Mouse (Mus musculus): ENCODE data around the gene Ldb2. TPM values are rescaled to one million over a fixed set of nuclear protein-coding genes. Genes with fewer than 3 reads are reported as not detected.
A peak's percentile ranks its signal among the peaks of the same experiment; 100 is the strongest.

Gene Ldb2
- total RNA-seq, 2 experiments from 2014 or later, result 6.4 to 10.7 TPM

DNA sequence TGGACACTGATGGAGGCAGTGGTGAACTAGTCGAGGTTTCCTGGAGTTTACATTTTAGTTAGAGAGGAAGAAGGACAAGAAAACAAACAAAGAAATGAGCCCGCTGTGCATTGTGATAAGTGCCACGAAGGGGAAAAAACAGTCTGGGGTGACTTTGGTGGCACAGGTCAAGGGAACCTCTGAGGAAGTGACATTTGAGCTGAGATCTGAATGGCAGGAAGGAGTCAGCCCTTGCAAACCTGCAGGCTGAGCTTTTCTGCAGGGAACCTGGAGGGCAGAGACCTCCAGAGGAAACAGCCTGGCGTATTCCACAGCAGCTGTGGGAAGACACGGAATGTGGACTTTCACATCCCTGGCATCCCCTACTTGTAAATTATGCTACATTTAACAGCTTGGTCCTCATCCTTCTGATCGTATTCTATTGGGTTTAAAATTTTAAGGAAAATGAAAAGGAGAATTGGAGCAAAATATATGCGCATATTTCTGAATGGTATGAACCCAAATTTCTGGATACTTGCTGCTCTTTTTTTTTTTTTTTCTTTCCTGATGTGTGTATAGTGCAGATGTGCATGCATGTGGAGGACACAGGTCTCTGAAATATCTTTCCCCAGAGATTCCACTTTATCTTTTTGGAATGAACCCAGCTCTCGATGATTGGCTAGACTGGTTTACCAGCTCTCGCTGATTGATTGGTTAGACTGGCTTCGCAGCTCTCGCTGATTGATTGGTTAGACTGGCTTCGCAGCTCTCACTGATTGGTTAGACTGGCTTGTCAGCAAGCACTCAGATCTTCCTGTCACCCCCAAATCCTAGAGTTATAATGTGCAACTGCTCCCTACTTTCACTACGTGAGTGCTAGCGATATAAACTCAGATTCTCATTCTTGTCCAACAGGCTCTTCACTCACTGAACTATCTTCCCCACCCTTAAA is 72.7 kb downstream of the Ldb2 start:
- no peak for DNase-seq (ENCODE audit: low spot score)
- intact Hi-C loops (cut with DNase I), result loop anchor here (2.0 to 5.0 kb wide), 2 partner anchors 18 to 70 kb away; partner anchors contain the start of gene Ldb2

- no peak for DNase-seq (ENCODE audit: low spot score)
- intact Hi-C loops (cut with DNase I), result loop anchor here (5.0 kb wide), 1 partner anchor 72 kb away; the partner anchor contains the start of gene Ldb2
These were observed 74.0 kb downstream of the Ldb2 start for GRCm38 (mm10) chr5:44725501-44725900.

GRCm38 (mm10) chr5:44719872-44720271 is 79.6 kb downstream of the Ldb2 start:
- intact Hi-C loops (cut with DNase I), result no loop called here
- no peak for DNase-seq (ENCODE audit: low spot score)

GRCm38 (mm10) chr5:44714508-44714907 is 85.0 kb downstream of the Ldb2 start:
- intact Hi-C loops (cut with DNase I), result no loop called here
- no peak for DNase-seq (ENCODE audit: low spot score)

- intact Hi-C loops (cut with DNase I), result no loop called here
- no peak for DNase-seq (ENCODE audit: low spot score)
These were observed 86.2 kb downstream of the Ldb2 start for GRCm38 (mm10) chr5:44713181-44713789.

- intact Hi-C loops (cut with DNase I), result no loop called here
- DNase-seq (ENCODE audit: low spot score), result no peak
These were observed 88.3 kb downstream of the Ldb2 start for GRCm38 (mm10) chr5:44711211-44711610.

GRCm38 (mm10) chr5:44710132-44710871 is 89.2 kb downstream of the Ldb2 start:
- intact Hi-C loops (cut with DNase I), result no loop called here
- no peak for DNase-seq (ENCODE audit: low spot score)

DNA sequence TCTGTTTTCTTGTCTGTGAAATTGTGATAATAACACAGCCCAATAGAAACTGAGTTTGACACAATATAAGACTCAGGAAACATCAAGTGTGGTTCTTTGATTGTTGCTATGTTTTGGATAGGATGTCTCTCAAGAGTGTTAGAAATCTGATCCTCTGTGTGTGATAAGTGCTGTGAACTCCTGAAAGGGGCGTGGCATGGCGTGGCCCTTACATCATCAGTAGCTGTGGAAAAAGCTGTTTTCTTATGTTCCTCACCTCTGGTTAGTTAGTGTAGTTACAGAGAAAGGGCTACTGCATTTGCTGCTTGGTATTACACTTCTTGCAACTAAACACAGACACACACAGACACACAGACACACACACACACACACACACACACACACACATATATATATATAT is 90.2 kb downstream of the Ldb2 start:
- no peak for DNase-seq (ENCODE audit: low spot score)
- intact Hi-C loops (cut with DNase I), result loop anchor here (2.0 to 5.0 kb wide), 3 partner anchors 18 to 217 kb away; no protein-coding TSS in a partner anchor

GRCm38 (mm10) chr5:44707946-44708345 is 91.5 kb downstream of the Ldb2 start:
- no peak for DNase-seq (ENCODE audit: low spot score)
- intact Hi-C loops (cut with DNase I), result loop anchor here (1.0 to 5.0 kb wide), 5 partner anchors 19 to 570 kb away; no protein-coding TSS in a partner anchor

- peak; percentile 18 for DNase-seq (ENCODE audit: low spot score)
- intact Hi-C loops (cut with DNase I), result loop anchor here (1.0 to 5.0 kb wide), 4 partner anchors 58 to 571 kb away; no protein-coding TSS in a partner anchor
These were observed 92.3 kb downstream of the Ldb2 start for GRCm38 (mm10) chr5:44706997-44707698.

- intact Hi-C loops (cut with DNase I), result no loop called here
These were observed 101.5 kb downstream of the Ldb2 start for GRCm38 (mm10) chr5:44697993-44698392.

GRCm38 (mm10) chr5:44696548-44696947 is 102.9 kb downstream of the Ldb2 start:
- no peak for DNase-seq (ENCODE audit: low spot score)

More at GRCm38 (mm10) chr5:44697993-44698392, 101.5 kb downstream of the Ldb2 start:
- DNase-seq (ENCODE audit: low spot score), result no peak

DNA sequence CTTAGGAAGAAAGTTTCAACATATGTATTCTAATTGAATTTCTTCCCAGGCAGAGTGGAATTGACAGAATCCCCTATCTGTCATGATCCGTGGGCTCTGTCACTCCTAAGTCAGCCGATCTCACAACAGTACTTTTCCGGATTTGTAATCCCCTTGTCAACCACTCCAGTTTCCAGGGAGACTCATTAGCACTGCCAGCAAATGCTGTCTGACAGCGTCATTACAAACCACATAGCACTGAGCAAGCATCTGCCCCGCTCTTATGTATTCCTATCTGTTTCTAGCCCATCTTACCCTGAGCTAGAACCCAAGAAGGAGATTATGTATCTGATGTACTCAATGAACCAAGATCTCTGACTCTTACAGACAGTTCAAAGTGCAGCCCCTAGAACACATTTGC is 105.8 kb downstream of the Ldb2 start:
- intact Hi-C loops (cut with DNase I), result no loop called here
- no peak for DNase-seq (ENCODE audit: low spot score)

More at GRCm38 (mm10) chr5:44696548-44696947, 102.9 kb downstream of the Ldb2 start:
- intact Hi-C loops (cut with DNase I), result no loop called here

DNA sequence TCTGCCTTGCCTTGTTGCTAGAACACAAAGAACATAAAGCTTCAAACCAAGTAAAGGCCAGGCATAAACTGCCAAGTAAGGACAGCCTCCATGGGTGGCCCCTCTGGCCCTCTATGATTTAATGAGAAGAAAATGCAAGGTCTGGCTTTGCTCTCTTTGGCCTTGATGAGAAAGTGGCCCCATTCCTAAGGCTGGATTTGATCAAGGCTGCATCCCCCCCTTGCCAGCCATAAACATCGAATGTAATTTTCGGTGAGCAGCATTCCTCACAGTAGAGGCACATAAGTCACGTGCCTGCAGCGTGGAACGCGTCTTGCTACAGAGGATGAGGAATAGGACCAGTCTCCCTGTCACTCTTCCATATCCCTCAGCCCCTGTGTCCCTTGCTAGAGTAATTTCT is 113.1 kb downstream of the Ldb2 start:
- intact Hi-C loops (cut with DNase I), result no loop called here

DNA sequence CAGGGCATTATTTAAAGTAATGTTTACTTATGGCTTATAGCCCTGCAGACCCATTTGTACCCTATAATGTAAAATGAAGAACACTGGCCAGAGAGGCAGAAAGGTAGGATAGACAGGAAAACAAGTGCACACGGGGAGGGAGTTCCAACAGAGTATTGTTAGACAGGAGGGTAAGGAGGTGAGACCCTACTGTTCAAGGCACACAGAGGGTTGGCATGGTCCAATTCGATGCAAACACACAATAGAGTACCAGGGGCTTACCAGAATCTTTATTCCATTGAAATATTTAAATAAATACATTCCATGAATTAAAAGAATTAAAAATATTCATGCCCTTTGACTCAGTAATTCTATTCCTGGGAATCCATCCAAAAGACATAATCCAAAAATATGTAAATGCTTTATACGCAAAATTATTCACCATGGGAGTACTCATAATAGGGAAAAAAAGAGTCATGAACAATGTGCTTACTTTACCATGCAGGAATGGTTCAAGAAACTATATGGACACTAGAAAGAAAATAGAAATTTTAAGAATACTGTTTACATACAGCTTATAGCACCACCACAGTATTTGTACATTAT is 118.3 kb downstream of the Ldb2 start:
- intact Hi-C loops (cut with DNase I), result no loop called here
- no peak for DNase-seq (ENCODE audit: low spot score)

More for the DNA sequence above, 113.1 kb downstream of the Ldb2 start:
- DNase-seq (ENCODE audit: low spot score), result no peak

DNA sequence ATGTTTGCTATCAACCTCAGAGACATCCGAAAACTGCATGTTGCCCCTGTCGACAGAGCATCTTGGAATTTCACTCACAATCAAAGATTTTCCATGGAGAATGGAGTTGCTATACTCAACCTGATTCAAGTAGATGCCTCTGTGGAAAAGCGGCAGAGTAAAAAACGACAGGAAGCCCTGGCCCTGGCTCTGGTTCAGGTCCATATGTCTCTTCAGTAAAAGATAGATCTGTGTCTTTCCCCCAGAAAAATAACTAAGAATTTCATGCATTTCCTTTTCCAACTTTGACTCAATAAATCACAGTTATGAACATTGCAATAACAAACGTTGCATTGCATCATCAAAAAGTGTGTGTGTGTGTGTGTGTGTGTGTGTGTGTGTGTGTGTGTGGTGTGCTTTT is 121.7 kb downstream of the Ldb2 start:
- intact Hi-C loops (cut with DNase I), result no loop called here
- no peak for DNase-seq (ENCODE audit: low spot score)

- no peak for DNase-seq (ENCODE audit: low spot score)
- intact Hi-C loops (cut with DNase I), result no loop called here
These were observed 123.2 kb downstream of the Ldb2 start for GRCm38 (mm10) chr5:44676145-44676754.

DNA sequence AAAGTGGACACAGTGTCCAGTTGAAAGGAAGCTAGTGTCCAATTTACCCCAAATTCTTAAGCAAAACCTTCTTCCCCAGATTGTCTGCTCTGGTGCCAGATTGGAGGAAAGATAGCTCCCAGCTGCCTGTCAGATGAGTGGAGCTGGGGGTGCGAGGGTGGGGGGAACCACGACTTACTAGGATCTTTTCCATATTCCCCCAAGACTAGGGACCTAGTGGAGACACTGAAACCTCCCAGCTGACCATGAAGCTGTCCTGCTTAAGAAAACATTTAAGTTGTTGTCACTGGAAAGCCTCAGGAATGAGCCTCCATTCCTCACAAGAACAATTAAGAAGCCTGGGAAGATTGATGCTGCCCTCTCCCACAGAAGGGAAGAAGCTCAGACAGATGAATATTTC is 129.1 kb downstream of the Ldb2 start:
- intact Hi-C loops (cut with DNase I), result no loop called here
- no peak for DNase-seq (ENCODE audit: low spot score)

GRCm38 (mm10) chr5:44667907-44668306 is 131.6 kb downstream of the Ldb2 start:
- intact Hi-C loops (cut with DNase I), result no loop called here
- DNase-seq (ENCODE audit: low spot score), result no peak
